Mouse (Mus musculus) kidney, adult 2 months (tissue): ENCODE measurements around the gene Ehmt2.

Experiments used
- CTCF ChIP-seq: fragments of 200-500 bp; conservative IDR thresholded peaks from 2 replicates; pipeline ENCODE4 v1.5.1; 2011; ENCODE audit warnings: low read depth, mild to moderate bottlenecking, control low read depth, low read length, moderate library complexity, mixed read lengths; ENCODE audit not compliant: insufficient read depth, insufficient read length
- POLR2A ChIP-seq: fragments of 200-500 bp; IDR thresholded peaks from one replicate; pipeline ENCODE4 v1.6.1; 2011; ENCODE audit warnings: low read depth, low read length, control low read depth

- TF ChIP-seq CTCF = no peak
- no peak for TF ChIP-seq POLR2A
Measured at GRCm38 (mm10) chr17:34931735-34932098, 33.4 kb downstream of the Ehmt2 start.
